Mouse (Mus musculus): ENCODE measurements around the gene Gfy.

DNA sequence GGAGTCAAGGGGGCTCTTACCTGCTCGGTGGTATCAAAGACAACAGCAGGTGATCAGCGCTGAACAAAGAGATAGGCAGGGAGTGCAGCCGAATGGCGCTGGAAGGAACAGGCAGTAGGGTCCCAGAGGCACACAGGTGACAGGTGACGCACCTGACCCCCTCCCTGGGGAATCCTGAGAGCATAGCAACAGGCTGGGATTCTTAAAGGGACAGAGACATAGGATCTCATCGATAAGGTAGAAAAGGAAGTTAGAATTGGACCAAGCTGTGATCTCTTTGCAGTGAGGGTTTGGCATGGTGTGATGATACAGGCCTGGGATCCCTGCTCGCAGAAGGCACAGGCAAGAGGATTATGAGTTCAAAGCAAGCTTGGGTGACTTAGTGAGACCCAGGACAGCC is at the start of gene Gfy:
- no peak for TF ChIP-seq CHD2 (IDR thresholded peaks at IDR 0.05; ENCODE audit: low read depth, low read length)
- no peak for TF ChIP-seq MAFK (IDR thresholded peaks at IDR 0.05; ENCODE audit: insufficient read depth, low read depth, low read length)
- TF ChIP-seq HCFC1 (IDR thresholded peaks at IDR 0.05; ENCODE audit: borderline replicate concordance, insufficient read depth, low read length) = no peak
- TF ChIP-seq ZC3H11A (IDR thresholded peaks at IDR 0.05; ENCODE audit: borderline replicate concordance, low read depth, low read length) = no peak
- TF ChIP-seq ZNF384 (IDR thresholded peaks at IDR 0.05; ENCODE audit: low read depth, low read length) = no peak

Measured in ES-E14 (cell line).